Mouse (Mus musculus) gastrocnemius, postnatal 25 days (tissue): ENCODE measurements around the gene Sh3bgrl2. TPM values are rescaled to one million over a fixed set of nuclear protein-coding genes. Genes with fewer than 3 reads are reported as not detected.

Experiments
- DNase-seq: peaks from one replicate; pipeline ENCODE4 v3.0.0; 2022
- total RNA-seq, 2 experiments: library from RNA; stranded (reverse); gene quantifications; 1 replicate in 1 of 2; 2 replicates in 1 of 2; pipeline ENCODE4 v1.2.3; 2021

Sh3bgrl2 gene
- total RNA-seq, 2 experiments from 2014 or later = 1.4 to 1.9 TPM

- no peak for DNase-seq
These were observed 80.8 kb downstream of the Sh3bgrl2 start for GRCm38 (mm10) chr9:83628669-83629612.

GRCm38 (mm10) chr9:83630341-83630740, 82.2 kb downstream of the Sh3bgrl2 start:
- DNase-seq = no peak

- no peak for DNase-seq
These were observed 83.8 kb downstream of the Sh3bgrl2 start for GRCm38 (mm10) chr9:83631920-83632319.

- DNase-seq = no peak
These were observed 86.6 kb downstream of the Sh3bgrl2 start for GRCm38 (mm10) chr9:83634703-83635102.

GRCm38 (mm10) chr9:83635997-83636396, 87.9 kb downstream of the Sh3bgrl2 start:
- no peak for DNase-seq

GRCm38 (mm10) chr9:83643139-83643538, 95.0 kb downstream of the Sh3bgrl2 start:
- no peak for DNase-seq

- DNase-seq = no peak
These were observed 95.7 kb downstream of the Sh3bgrl2 start for GRCm38 (mm10) chr9:83643833-83644232.

- no peak for DNase-seq
These were observed 98.1 kb downstream of the Sh3bgrl2 start for GRCm38 (mm10) chr9:83646215-83646614.

- DNase-seq = no peak
These were observed 98.6 kb downstream of the Sh3bgrl2 start for GRCm38 (mm10) chr9:83646691-83647090.

GRCm38 (mm10) chr9:83647919-83648705, 100.0 kb downstream of the Sh3bgrl2 start:
- DNase-seq = no peak

- no peak for DNase-seq
These were observed 100.6 kb downstream of the Sh3bgrl2 start for GRCm38 (mm10) chr9:83648733-83649132.

- no peak for DNase-seq
These were observed 103.9 kb downstream of the Sh3bgrl2 start for GRCm38 (mm10) chr9:83652015-83652414.

GRCm38 (mm10) chr9:83652590-83653172, 104.6 kb downstream of the Sh3bgrl2 start:
- no peak for DNase-seq

GRCm38 (mm10) chr9:83654601-83655000, 106.5 kb downstream of the Sh3bgrl2 start:
- no peak for DNase-seq

GRCm38 (mm10) chr9:83656960-83657651, 109.0 kb downstream of the Sh3bgrl2 start:
- no peak for DNase-seq

- DNase-seq = no peak
These were observed 109.5 kb downstream of the Sh3bgrl2 start for GRCm38 (mm10) chr9:83657652-83658002.

GRCm38 (mm10) chr9:83659081-83659480, 111.0 kb downstream of the Sh3bgrl2 start:
- no peak for DNase-seq

- no peak for DNase-seq
These were observed 113.7 kb downstream of the Sh3bgrl2 start for GRCm38 (mm10) chr9:83661811-83662210.

GRCm38 (mm10) chr9:83663981-83664897, 116.1 kb downstream of the Sh3bgrl2 start:
- DNase-seq = no peak

- no peak for DNase-seq
These were observed 116.8 kb downstream of the Sh3bgrl2 start for GRCm38 (mm10) chr9:83664951-83665350.

- DNase-seq = no peak
These were observed 118.9 kb downstream of the Sh3bgrl2 start for GRCm38 (mm10) chr9:83667031-83667430.
